Mouse (Mus musculus): ENCODE data around the gene Col15a1. TPM values are rescaled to one million over a fixed set of nuclear protein-coding genes. Genes with fewer than 3 reads are reported as not detected.

Col15a1 gene
- polyA plus RNA-seq, 1 experiment, result 17.2 TPM

DNA sequence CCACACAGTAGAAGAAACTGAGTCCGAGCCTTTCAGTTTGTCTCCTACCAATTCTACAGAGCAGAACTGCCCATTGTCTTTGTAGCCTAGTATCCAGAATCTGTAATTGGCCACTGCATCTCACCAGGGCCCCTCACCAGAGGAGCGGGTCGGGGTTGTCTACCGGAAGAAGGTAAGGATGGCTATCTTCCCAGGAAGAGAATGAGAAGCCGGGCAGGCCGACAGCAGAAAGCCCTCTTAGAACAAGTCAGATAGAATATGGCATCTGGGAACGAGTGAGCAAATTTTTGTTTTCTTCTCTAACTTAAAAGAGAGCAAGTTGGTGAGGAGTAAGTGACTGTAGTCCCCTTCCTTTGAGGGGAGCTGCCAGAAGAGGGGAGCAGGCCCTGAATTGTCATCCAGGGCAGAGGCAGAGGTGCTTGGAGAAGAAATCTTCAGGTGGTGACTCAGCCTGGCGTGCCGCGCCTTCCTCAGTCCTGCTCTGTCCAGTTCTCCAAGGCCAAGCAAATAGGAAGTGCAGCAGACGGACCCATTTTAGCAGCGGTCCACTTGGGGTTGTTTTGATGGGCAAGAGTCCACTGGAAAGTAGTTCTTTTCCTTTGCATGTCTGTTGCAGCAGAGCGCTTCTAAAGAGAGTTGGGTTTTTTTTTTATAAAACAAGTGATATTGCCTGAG lies 122.6 kb downstream of the Col15a1 start:
- DNase-seq (ENCODE audit: low read depth), result no peak
- TF ChIP-seq POLR2A (IDR thresholded peaks at IDR 0.05; ENCODE audit: borderline replicate concordance, extremely low read depth, insufficient read depth, insufficient read length, poor library complexity, severe bottlenecking), result no peak
- TF ChIP-seq CTCF (IDR thresholded peaks at IDR 0.05; ENCODE audit: borderline replicate concordance, extremely low read depth, insufficient read depth, insufficient read length), result no peak

DNA sequence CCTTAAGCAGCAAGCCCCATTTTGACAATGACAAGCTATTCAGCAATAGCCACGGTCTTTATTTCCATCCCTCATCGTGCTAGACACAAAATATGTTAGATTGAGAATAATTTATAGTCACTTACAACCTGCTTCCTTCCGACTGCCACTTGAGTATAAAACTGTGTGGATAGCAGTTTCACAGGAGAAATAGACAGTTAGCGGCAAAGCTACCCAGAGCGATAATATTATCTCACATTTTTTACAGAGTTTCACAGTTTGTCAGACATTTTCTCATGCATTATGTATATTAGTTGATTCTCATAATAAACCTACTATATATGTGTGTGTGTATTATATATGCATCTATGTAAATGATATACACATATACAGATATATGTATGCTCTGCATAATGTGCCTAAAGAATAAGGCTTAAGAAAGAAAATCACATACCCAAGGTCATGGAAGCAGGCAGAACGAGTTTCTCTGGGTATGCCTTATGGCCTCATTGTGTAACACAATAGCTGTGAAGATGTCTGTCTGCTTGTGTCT lies 124.9 kb downstream of the Col15a1 start:
- no peak for TF ChIP-seq CTCF (IDR thresholded peaks at IDR 0.05; ENCODE audit: borderline replicate concordance, extremely low read depth, insufficient read depth, insufficient read length)
- no peak for TF ChIP-seq POLR2A (IDR thresholded peaks at IDR 0.05; ENCODE audit: borderline replicate concordance, extremely low read depth, insufficient read depth, insufficient read length, poor library complexity, severe bottlenecking)
- DNase-seq (ENCODE audit: low read depth), result peak; percentile 26

DNA sequence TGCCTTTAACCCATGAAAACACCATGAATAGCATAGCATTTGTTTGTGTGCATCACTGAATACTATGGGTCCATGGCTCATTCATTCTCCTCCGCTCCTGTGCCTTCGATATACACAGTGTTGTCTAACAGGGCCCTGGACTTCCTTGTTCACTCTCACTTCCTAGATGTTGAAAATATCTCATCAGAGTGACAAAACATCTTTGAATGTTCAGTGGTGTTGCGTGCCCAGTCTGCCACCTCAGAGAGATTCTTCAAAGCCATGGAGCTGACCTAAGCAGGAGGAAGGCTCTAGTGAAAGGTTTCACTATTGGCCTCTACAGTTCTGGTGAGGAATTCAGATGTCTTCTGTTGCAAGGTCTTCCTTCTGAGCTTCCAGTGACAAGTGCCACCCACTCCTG lies 125.6 kb downstream of the Col15a1 start:
- TF ChIP-seq CTCF (IDR thresholded peaks at IDR 0.05; ENCODE audit: borderline replicate concordance, extremely low read depth, insufficient read depth, insufficient read length) (no peak), POLR2A (IDR thresholded peaks at IDR 0.05; ENCODE audit: borderline replicate concordance, extremely low read depth, insufficient read depth, insufficient read length, poor library complexity, severe bottlenecking) (no peak)
- no peak for DNase-seq (ENCODE audit: low read depth)

DNA sequence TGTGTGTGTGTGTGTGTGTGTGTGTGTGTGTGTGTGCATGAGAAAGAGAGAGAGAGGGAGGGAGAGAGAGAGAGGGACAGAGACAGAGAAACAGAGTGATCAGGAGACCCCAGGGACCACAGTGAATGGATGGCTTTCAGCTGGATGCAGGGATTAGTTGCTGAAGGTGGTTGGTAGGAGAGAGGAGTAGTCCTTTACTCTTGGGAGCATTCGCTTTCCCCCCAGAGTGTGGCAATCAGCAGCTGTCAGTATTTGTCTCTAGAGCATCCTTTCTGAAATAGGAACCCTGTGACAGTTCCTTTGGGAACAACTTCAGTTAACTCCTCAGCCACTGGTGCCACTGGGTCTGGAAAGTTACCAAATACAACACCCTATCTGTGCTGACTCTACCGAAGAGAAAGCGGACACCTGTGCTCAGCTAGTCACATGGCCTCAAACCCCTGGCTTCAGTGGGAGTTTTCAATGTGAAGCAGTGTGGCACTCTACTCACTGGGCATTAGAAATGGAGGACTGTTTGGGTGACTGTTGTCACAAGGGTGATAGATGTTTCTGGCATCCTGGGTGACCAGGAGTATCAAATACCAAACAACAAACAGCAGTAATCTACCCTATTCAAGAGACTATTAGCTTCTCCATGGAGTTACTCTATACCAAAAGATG lies 129.1 kb downstream of the Col15a1 start:
- no peak for TF ChIP-seq CTCF (IDR thresholded peaks at IDR 0.05; ENCODE audit: borderline replicate concordance, extremely low read depth, insufficient read depth, insufficient read length)
- no peak for TF ChIP-seq POLR2A (IDR thresholded peaks at IDR 0.05; ENCODE audit: borderline replicate concordance, extremely low read depth, insufficient read depth, insufficient read length, poor library complexity, severe bottlenecking)
- DNase-seq (ENCODE audit: low read depth), result no peak

DNA sequence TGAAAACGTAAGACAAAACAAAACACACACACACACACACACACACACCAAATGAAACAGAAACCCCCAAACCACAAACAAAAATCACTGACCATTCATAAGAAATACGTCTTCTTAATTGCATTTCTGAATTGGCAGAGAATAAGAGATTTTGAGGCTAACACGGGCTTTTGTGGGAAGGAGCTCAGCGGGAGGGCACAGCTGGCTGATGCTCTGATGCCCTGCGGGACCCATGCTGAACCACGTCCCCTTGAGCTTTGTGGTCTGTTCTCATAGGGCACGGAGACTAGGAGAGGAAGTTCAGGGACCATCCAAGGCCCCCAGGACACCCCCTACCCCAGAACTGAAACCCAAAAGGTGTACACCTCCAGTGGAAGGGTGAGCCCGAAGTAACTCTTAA lies 134.7 kb downstream of the Col15a1 start:
- DNase-seq (ENCODE audit: low read depth), result no peak

DNA sequence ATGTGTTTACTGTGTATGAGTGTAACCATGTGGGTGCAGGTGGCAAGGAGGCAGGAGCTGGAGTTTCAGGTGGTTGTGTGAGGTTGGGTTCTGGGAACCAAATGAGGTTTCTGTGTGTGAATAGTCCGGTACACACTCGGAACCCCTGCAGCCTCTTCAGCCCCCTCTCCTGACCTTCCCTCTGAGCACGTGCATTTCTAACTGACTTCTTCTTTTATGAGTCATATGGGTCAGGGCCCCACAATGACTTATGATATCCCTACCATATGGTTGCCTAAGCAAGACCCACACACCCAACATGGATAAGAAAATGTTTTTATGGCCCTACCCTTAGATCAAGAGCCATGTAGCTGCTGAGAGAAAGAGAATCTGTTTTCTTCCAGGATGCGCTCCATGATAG lies 139.1 kb downstream of the Col15a1 start:
- TF ChIP-seq POLR2A (IDR thresholded peaks at IDR 0.05; ENCODE audit: borderline replicate concordance, extremely low read depth, insufficient read depth, insufficient read length, poor library complexity, severe bottlenecking) (no peak), CTCF (IDR thresholded peaks at IDR 0.05; ENCODE audit: borderline replicate concordance, extremely low read depth, insufficient read depth, insufficient read length) (no peak)
- DNase-seq (ENCODE audit: low read depth), result no peak

More for the DNA sequence above, 134.7 kb downstream of the Col15a1 start:
- TF ChIP-seq CTCF (IDR thresholded peaks at IDR 0.05; ENCODE audit: borderline replicate concordance, extremely low read depth, insufficient read depth, insufficient read length) (no peak), POLR2A (IDR thresholded peaks at IDR 0.05; ENCODE audit: borderline replicate concordance, extremely low read depth, insufficient read depth, insufficient read length, poor library complexity, severe bottlenecking) (no peak)

DNA sequence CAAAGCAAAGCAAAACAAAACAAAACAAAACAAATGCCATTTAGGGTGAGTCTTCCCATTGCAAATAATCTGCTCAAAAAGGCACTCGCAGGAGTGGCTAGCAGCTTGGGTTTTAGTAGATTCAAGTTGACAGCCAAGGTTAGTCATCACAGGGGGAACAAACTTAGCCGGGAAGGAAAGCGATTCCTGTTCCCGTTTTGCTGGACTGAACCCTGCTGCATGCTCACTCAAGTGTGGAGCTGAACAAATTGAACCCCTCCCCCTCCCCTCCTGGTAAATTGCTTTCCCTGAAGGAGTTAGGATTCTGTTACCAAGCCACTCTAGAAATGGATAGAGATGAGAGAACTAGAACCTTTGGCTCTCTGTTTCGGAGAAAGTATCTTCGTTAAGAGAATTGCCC lies 141.8 kb downstream of the Col15a1 start:
- TF ChIP-seq POLR2A (IDR thresholded peaks at IDR 0.05; ENCODE audit: borderline replicate concordance, extremely low read depth, insufficient read depth, insufficient read length, poor library complexity, severe bottlenecking) (no peak), CTCF (IDR thresholded peaks at IDR 0.05; ENCODE audit: borderline replicate concordance, extremely low read depth, insufficient read depth, insufficient read length) (no peak)
- DNase-seq (ENCODE audit: low read depth), result peak; percentile 49

DNA sequence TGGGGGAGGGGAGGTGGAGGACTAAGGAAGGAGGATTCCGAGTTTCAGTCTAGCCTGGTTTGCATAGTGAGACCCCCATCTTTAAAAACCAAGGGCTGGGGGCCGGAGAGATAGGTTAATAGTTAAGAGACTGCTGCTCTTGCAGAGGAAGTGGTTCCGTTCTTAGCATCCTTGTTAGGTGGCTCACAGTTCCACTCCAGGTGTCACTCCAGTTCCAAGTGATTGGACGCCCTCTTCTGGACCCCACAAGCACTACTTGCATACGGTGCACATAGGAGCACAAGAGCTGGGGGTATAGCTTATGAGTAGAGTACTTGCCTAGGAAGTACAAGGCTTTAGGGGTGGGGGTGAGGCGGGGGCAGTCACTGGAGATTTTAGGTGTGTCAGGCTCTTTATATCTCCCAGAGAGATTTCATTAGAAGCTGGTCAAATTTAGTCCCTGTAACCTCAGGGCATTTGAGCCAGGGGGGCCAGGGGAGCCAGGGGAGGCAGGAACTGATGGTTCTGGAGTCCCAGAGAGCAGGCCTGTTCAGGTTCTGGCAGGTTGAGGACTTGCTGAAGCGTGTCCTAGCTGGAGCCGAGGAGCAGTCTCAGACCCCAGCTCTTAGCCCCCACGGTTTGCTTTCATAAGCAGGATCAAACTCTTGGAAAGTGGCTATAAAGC lies 143.6 kb downstream of the Col15a1 start:
- TF ChIP-seq POLR2A (IDR thresholded peaks at IDR 0.05; ENCODE audit: borderline replicate concordance, extremely low read depth, insufficient read depth, insufficient read length, poor library complexity, severe bottlenecking) (no peak), CTCF (IDR thresholded peaks at IDR 0.05; ENCODE audit: borderline replicate concordance, extremely low read depth, insufficient read depth, insufficient read length) (peak; percentile 56; the same call in 1 of the 2 replicates)
- peak; percentile 85 for DNase-seq (ENCODE audit: low read depth)

DNA sequence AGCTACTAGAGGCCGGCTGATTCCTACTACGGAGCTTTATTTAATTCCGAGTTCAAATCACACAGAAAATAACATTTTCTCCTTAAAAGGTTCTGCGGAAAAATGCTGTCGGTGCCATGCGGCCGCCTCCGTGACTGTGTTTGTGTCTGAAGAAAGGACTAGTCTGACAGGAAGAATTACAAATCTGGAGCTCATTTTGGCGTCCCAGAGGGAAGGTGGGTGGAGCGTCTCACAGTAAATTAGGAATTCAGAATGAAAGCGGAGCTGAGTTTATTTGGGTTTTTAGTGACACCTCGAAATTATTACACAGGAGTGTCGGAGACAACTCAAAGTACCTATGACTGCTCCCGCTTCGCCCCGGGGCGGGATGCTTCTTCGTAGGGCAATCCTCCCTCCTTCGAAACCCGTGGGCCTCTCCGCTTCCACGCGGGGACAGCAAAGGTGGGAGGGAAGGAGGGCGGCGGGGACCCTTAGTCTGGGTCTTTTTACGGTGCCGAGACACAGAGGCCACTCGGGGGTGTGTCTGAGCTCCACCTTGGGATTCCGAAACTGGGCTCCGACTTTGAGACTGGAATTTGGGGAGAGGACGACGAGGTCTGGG lies 144.2 kb downstream of the Col15a1 start:
- TF ChIP-seq POLR2A (IDR thresholded peaks at IDR 0.05; ENCODE audit: borderline replicate concordance, extremely low read depth, insufficient read depth, insufficient read length, poor library complexity, severe bottlenecking) (no peak), CTCF (IDR thresholded peaks at IDR 0.05; ENCODE audit: borderline replicate concordance, extremely low read depth, insufficient read depth, insufficient read length) (no peak)
- peak; percentile 70 for DNase-seq (ENCODE audit: low read depth)

DNA sequence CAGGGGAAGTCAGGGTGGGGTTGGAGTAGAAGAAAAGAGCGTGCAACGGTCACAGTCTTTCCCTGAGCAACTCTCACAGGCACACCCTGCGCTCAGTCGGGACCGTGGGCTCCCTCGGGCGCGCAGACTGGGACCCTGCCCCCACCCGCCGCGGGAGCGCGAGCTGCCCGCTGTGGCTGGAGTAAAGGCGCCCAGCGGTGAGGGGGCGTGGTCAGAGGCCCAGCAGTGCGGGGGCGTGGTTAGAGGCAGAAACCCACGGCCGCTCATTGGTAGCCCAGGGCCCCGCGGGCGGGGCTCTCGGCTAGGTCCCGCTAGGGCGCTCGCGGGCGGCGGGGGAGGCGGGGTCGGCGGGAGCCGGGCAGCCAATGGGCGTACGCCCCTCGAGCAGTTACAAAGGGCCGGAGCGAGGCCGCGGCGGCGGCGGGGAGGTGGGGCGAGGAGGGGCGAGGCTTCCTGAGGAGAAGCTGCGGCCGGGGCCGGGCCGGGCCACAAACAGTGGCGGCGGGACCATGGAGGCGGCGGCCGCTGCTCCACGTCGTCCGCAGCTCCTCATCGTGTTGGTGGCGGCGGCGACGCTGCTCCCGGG lies 144.9 kb downstream of the Col15a1 start, which contains the start of gene Tgfbr1:
Gene Tgfbr1, plus strand, starts transcription at position 420 of the 586 bp plus-strand sequence.
- DNase-seq (ENCODE audit: low read depth), result peak; percentile 98
- TF ChIP-seq CTCF (IDR thresholded peaks at IDR 0.05; ENCODE audit: borderline replicate concordance, extremely low read depth, insufficient read depth, insufficient read length), result no peak
- peak; percentile 98 for TF ChIP-seq POLR2A (IDR thresholded peaks at IDR 0.05; ENCODE audit: borderline replicate concordance, extremely low read depth, insufficient read depth, insufficient read length, poor library complexity, severe bottlenecking)
